ENCODE assay signal across 7 mouse cellular contexts in genomic region chr2:31887030-31887429, GRCm38 (mm10). TPM values are rescaled to one million over a fixed set of nuclear protein-coding genes. Genes with fewer than 3 reads are reported as not detected.
DNase-seq lines count a peak whose midpoint lies in the region; TF ChIP-seq lines count a peak whose summit lies in the region.

TSS of gene Lamc3 (plus strand) at chr2:31887291.

- H3K4me3 ChIP-seq in lung, adult 2 months (replicated peaks; ENCODE audit: extremely low read depth, low read depth, low read length), result peak within 1 kb of the TSS; percentile 52

- no peaks in the 10 kb centered on the region for H3K4me1 ChIP-seq in lung, adult 2 months (ENCODE audit: control insufficient read depth, insufficient read depth, low read length)

- 7% methylated on average over 26 of the region's 26 CpGs for WGBS in lung, adult 2 months

- peak; percentile 55; the same call in 1 of the 2 replicates for TF ChIP-seq CTCF in brain, embryonic 14.5 days (IDR thresholded peaks at IDR 0.05; ENCODE audit: borderline replicate concordance, extremely low read depth, insufficient read depth, insufficient read length)
- TF ChIP-seq CTCF in lung, adult 2 months (IDR thresholded peaks at IDR 0.05; ENCODE audit: insufficient read depth, low read length), result peak; percentile 61

- peak; percentile 30 for DNase-seq in T-cell, adult 2 months (ENCODE audit: low spot score)
- no peak for DNase-seq in brain, embryonic 14.5 days (ENCODE audit: low read depth)
- DNase-seq in gastrocnemius, postnatal 14 days, result peak; percentile 70
- DNase-seq in kidney, adult 18-20 months, result peak; percentile 68
- peak; percentile 28 for DNase-seq in lung, adult 2 months
- peak; percentile 33 for DNase-seq in ovary, adult 18-20 months (ENCODE audit: low spot score)
- DNase-seq in adipocyte (ENCODE audit: low spot score), result no peak

- intact Hi-C loops in gastrocnemius, postnatal 14 days (cut with DNase I; ENCODE audit: low total_unique reads), result no loop called here

- no peak for TF ChIP-seq POLR2A in brain, embryonic 14.5 days (IDR thresholded peaks at IDR 0.05; ENCODE audit: borderline replicate concordance, extremely low read depth, insufficient read depth, insufficient read length, poor library complexity, severe bottlenecking)
- peak; percentile 53; the same call in 1 of the 2 replicates for TF ChIP-seq POLR2A in lung, adult 2 months (IDR thresholded peaks at IDR 0.05; ENCODE audit: borderline replicate concordance, extremely low read depth, low read depth, low read length)

RNA-seq across cellular contexts. Expression of gene Lamc3, which starts in this region (rescaled TPM):
- 5.8 and 12.0 TPM in 2 replicates for polyA plus RNA-seq in brain, embryonic 14.5 days (2012; rRNA removed)
- under 1 TPM; 0.60 to 0.66 TPM for total RNA-seq in gastrocnemius, postnatal 14 days (2021)
- polyA plus RNA-seq in lung, adult 2 months (2012; rRNA removed), result 18.8 and 25.1 TPM in 2 replicates

Comparison
In these comparisons a context has a peak if more than half of its experiments do, and no peak if none do; other contexts are left out.
1. Peak in DNase-seq in gastrocnemius, postnatal 14 days; RNA of the gene not detected or under 1 TPM.
2. DNase-seq: peak in T-cell, adult 2 months (single experiment), kidney, adult 18-20 months (single experiment), lung, adult 2 months (single experiment) and ovary, adult 18-20 months (single experiment); none in brain, embryonic 14.5 days (single experiment) and adipocyte (single experiment).